Mouse (Mus musculus): ENCODE results near the gene Syn2.
A peak's percentile ranks its signal among the peaks of the same experiment; 100 is the strongest.

Syn2 gene

DNA sequence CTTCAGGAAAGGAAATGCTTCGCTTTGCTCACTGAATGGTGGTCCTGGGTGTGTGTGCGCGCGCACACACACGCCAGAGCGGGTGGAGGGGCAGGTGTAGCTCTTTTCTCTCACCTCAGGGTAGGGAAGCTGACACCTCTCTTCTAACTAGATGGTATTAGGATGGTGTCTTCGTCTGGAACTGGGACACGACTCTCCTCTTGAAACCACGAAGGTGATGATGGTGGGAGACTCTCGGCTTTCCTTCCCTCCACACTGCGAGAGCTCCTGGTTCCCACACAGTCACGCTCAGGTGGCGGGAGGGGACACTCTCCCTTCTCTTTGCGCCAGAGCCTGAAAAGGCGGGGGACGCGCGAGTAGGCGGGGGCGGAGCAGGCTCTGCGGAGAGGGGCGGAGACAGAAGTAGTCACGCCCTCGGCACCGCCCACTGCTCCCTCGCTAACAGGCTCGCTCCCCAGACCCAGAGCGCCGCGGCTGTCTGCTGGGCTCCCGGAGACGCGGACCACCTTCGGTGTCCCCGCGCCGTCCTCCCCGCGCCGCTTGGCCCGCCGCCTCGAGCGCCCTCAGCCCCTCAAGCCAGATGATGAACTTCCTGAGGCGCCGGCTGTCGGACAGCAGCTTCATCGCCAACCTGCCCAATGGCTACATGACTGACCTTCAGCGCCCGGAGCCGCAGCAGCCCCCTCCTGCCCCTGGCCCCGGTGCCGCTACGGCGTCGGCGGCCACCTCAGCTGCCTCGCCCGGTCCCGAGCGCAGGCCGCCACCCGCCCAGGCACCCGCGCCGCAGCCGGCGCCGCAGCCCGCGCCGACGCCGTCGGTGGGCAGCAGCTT, at the start of gene Syn2:
Gene Syn2, plus strand, starts transcription at position 402 of the 831 bp plus-strand sequence.
- peak; percentile 50 for DNase-seq (ENCODE audit: low read depth)

DNA sequence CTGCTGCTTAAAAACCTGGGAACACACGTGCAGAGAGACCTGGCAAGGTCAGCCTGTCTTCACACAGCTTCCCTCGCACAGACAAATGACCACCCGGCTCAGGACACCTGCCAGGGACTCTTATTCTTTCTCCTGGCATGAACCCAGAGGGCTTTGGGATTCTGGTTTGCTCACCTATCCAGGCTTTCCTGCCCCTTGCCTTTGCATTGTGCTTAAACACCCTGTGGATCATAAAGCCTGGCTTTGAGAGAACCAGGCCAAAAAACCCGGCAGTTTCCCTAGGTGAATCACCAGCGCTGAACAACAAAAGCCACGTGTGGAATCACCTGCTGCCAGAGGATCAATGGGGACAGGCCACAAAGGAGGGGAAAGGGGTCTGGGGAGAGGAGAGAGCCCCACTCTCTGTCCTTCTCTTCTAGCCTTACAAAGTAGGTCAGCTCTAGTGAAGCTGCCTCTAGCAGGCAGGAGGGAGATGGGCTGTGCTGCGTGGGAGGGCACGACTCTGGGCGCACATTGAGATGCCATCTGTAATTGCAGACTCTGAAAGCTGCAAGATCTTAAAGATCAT, 49.3 kb upstream of the Syn2 start:
- DNase-seq (ENCODE audit: low read depth), result no peak

DNA sequence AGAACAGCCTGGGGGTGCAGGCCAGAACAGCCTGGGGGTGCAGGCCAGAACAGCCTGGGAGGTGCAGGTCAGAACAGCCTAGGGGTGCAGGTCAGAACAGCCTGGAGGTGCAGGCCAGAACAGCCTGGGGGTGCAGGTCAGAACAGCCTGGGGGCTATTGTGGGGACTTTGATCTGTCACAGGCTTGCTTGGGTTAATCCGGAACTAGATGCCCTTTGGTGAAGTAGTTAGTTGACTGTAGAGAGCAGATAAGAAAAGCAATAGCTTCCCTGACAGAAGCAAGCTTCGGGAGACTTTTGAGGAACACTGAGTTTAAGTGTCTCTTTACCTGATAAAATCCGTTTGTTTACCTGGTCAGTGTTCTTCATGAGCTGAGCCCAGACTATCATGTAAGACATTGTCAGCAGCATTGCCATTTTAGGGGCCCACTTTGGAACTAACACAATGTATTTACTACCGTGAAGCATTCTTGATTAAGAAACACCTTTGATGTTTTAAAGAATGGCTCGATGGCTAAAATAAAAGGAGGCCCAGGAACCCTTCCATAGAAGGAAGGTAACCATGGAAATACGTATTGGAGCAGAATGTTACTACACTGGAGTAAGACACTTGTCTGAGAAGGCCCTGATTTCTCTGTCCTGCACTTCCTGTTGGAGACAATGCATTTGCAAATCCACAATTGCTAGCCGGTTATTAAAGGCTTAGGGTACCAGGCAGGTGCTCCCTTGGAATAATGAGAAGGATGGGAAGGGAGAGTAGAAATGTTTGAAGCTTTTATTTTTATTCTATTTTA, 46.2 kb upstream of the Syn2 start:
- DNase-seq (ENCODE audit: low read depth), result no peak

DNA sequence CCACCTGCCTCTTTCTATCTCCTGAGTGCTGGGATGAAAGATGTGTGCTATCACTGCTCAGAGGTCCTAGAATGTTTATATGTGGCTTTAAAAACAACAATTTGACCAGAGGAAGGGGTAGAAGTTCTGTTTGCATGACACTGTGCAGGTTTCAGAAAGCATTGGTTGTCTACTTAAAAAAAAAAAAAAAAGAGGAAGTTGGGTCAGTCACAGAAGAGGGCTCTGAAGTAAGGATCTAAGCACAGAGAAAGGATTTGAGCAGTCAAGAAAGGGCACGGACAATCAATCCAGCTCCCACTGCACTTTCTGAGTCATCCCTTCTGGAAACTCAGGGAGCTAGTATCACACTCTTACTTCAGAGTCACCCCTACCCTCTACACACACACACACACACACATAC, 43.0 kb upstream of the Syn2 start:
- DNase-seq (ENCODE audit: low read depth), result no peak

DNA sequence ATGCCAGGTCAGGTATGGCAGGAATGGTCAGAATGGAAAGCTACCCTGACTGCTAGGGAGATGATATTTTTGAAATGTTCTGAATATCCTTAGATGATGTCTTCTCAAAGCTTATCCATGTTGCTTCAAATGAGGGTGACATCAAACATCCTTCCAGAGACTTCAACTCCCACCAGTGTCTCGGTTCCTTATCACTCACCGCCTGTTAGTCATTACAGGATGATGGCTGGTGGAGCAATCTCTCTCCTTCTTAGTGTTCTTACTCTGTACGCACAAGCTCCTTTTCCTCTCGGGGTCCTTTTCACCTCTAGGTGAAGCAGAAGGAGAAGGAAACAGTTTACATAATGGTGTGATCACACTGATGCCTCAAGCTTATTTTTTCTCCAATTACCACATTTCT, 32.2 kb upstream of the Syn2 start:
- DNase-seq (ENCODE audit: low read depth), result no peak

DNA sequence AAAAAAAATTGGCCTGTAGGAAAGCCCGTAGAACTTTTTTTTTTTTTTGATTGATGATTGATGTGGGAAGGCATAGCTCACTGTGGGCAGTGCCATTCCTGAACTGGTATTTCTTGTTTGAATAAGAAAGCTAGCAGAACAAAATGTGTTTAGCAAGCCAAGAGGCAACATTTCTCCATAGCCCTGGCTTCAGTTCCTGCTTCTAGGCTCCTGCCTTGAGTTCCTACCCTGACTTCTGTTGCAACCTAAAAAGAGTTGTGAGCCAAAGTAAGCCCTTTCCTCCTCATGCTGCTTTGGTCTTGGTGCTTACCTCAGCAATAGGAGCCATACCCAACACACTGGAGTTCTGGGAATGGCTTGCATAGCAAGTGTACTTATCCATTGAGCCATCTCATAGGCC, 23.3 kb upstream of the Syn2 start:
- DNase-seq (ENCODE audit: low read depth), result no peak

DNA sequence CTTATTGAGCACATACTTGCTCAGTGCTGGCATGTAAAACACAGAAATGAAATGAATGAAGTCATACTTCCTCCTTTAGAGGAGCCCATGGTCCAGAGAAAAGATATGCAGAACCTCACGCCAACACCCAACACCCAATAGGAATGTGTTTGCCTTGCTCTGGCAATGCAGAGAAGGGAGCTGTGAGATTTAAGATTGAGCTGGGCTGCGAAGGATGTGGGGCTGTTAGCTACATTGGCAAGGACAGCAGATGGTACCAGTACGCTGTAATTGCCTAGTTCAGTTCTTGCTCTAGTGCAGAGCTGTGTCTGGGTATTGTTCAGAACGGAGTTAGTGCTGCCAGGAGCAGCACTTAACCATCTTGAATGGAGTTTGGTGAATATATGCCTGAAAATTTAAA, 12.5 kb upstream of the Syn2 start:
- no peak for DNase-seq (ENCODE audit: low read depth)

DNA sequence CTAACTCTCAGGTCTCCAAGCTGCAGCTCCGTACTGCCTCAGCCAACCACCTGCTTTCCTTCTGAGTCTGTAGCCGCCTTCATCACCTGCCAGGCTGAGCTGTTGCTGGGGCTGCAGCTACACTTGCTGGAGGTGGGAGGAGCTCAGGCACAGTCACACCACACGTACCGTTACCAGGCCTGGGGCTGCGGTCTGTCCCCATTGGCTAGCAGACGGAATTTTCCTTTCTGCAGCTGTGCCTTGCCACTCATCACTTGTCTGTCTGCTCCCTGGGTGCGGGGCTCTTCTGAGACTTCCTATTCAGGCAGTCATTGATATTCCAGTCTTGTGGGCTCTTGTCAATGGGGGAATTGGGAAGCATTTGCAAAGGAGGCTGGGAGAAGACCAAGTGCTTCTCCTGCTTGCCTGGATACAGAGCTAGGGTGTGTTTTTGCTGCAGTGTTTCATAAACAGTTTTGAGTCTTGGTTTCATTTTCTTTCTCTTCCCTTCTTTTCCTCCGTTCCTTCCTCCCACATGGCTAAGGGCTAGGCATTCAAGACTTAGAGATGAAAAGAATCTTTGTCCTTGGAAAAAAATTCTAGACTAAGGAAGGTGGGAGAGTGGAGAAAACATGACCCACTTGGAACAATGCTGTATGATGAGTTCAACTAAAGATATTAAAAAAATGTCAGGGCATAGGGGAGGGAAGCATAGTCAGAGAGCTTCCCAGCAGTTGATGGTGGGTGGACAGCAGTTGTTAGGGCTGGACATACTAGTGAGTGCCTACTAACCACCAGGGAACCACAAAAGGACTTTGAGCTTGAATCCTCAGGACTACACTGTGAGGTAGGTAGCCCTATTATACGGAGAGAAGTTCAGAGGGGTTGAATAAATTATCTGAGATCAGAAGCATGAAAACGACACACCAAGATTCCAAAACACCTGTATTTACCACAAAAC, 11.2 kb upstream of the Syn2 start:
- no peak for DNase-seq (ENCODE audit: low read depth)

DNA sequence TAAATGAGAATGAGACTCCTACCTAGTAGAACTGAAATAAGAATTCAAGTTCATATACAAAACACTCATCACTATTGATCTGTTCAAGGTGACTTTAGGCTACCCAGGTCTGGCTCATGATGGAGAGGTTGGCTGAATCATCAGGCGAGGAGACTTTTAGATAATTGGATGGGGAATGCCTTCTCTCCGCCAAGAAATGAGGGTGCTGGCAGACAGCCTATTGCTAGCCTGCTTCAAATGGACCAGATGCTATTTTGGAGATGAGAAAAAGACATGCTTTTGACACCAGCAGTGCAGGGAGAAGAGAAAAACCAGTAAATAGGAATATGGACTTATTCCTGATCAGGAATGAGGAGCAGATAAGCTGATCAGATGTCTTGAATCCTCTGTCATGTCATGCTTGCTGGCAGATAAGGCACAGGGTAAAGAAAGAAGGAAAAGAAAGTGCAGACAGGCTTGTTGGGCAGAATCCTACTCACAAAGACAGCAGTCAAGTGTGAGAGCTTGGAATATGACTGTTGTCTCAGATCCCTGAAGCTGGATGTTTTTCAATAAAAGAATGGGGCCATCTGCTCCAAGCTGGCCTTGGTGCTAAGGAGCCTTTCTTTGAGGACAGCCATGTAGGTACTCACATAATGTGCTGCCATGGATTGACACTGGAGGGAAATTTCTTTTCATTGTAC, 9.9 kb upstream of the Syn2 start:
- no peak for DNase-seq (ENCODE audit: low read depth)

DNA sequence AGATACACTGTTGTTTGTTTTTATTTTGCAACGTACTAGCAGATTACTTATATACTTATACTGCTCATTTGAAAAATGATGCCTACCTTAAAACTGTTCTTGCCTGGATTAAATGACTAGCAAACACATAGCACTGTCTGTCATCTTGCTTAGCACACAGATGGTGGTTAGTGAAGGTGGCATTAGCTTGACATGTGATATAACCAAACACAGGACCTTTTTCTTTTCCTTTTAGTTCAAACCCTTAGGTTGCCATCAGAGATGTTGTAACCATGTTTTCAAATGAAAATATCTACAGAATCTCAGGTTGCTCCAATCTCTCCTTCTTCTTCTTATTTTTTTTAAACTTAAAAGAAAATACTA, 9.4 kb upstream of the Syn2 start:
- DNase-seq (ENCODE audit: low read depth), result no peak

DNA sequence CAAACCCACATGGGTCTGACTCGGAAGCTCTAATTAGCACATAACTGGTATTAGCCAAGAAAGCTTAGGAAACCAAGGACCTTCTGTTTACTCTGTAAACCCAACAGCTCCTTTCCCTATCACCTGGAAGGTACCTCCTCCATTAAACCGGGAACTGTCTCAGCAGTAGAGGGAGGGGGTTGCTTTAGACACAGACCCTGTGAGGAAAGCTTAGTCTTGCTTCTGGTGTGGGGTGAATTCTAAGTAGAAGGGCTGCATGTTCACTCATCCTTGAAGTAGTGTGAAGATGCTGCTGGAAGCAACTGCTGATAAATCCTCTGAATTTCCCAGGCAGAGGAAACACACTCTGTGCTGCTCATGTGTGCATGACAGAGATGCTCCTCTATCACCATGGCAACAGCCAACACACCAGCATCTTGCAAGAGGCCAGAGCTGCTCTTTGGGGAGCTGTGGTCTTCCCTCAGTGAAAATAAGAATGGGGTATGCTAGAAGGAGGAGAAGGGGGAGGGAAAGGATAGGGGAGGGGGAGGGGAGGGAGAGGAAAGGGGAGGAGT, 8.4 kb upstream of the Syn2 start:
- DNase-seq (ENCODE audit: low read depth), result no peak

DNA sequence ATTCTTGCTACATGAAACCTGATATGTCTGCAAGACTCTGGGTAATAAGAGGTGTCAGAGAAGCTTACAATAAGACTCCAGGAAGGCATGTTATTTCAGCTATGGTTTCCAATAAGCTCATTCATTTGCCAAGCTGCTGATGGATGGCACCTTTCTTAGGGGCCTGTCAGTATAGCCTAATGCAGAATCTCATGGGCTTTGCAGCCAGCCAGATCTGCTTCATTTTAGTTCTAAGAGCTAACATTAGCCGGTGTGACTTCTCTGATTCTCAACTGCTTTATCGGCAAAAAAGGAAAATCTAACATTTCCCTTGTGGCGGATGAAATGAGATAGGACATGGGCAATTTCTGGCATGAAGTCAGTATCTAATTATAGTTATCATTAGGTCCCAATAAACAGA, 7.9 kb upstream of the Syn2 start:
- DNase-seq (ENCODE audit: low read depth), result no peak

DNA sequence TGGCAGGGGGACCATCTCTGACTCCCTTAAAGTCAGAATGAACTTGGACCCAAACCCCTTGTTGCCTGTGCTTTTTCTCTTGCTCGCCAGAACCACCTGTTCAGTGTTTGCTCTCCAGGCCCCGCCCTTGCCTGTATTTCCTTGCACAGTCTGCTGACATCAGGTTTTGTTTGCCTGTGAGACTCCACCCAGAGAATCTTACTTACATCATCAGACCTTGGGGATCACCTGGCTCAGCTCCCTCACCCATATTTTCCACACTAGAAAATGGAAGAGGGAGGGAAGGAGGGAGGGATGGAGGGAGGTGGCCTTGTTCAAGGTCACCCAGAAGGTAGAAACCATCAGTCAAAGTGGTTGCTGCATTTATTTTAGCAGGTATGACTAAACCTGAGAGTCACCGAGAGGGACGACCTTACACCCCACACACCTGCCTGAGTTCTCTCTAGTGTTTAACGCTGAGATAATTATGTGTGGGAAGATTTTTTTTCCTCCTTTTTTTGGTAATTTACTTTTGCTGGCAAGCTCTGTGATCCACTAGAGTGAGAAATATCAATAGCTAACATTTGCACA, 7.4 kb upstream of the Syn2 start:
- DNase-seq (ENCODE audit: low read depth), result no peak

DNA sequence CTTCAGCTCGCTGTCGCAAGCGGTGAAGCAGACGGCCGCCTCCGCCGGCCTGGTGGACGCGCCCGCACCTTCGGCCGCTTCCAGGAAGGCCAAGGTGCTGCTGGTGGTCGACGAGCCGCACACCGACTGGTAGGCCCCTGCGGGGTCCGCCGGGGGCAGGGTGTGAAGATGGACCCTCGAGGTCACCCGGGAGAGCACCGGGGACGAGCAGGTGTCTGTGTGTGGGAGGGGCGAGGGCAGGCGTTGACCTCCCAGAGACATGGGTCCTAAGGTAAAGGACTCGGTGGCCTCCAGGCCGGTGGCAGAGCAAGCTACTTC, 589 bp downstream of the Syn2 start:
- no peak for DNase-seq (ENCODE audit: low read depth)

DNA sequence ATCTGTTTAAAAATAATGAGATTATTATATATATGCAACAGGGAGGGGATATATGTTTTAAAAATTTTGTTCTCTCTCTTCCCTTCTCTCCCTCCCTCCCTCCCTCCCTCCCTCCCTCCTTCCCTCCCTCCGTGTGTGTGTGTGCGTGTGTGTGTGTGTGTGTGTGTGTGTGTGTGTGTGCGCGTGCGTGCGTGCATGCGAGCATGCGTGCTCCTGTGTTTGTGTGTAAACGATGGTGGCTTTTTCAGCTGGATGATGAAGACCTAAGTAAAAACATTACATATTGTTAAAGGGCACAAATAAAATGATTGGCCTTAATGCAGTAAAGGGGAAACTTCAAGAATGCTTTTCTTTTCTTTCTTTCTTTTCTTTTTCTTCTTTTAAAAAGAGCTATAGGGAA, 1.5 kb downstream of the Syn2 start:
- no peak for DNase-seq (ENCODE audit: low read depth)

DNA sequence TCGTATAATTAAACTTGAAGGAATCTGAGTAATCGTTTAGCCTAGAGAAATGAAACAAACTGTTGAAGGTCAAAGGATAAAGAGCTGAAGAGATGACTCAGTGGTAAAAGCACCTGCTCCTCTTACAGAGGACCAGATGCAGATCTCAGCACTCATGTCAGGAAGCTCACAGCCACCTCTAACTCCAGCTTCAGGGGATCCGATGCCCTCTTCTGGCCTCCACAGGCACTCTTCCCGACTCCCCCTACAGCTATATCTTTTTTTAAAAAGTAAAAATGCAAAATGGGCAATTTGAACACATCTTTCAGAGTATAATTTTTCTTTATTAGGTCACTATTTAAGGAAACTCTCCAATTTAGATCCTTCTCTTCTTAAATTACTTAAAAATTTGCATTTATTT, 6.7 kb downstream of the Syn2 start:
- DNase-seq (ENCODE audit: low read depth), result no peak

DNA sequence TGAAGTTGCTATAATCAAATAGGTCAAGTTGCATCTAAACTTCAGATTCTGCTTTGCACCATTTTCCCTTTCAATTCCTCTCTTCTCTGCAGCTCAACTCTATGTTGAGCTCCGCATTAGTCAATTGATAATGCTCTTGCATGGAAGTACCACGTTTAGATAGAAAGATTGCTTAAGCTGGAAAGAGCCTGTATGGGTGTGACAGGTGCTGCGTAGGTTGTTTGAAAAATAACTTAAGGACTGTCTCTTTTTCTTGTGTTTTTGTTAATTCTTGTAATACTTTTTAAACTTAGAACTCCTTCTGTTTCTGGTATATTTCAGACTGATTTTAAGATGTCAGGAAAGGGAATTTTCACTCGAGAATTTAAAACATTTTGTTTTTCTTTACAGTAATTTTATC, 26.5 kb downstream of the Syn2 start:
- no peak for DNase-seq (ENCODE audit: low read depth)

DNA sequence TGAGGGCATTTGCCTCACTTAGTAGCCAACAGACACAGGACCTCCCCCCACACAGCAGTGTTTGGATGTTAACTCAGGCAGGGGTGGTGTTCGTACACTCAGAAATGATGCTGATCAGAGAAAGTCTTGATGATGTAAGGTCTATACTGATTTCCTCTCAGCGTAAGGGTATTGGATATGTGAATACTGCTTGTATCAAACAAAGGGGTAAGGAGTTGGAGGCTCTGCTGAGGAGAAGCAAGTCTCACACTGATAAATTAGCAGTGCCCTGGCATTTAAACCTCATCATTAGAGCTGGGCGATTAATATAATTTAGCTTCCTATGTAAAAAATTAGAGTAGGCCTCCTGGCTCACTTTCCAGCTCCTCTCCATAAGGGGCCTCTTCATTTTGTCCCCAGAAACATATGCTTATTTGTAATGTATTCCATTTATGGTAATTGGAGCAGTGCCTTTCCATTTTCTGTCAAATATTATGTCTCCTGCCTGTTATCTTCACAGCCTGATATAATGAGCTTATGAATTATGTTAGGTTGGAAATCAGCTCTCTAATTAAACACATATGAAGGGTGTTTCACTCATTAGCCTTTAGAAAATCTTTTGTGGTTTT, 31.3 kb downstream of the Syn2 start:
- DNase-seq (ENCODE audit: low read depth), result no peak

DNA sequence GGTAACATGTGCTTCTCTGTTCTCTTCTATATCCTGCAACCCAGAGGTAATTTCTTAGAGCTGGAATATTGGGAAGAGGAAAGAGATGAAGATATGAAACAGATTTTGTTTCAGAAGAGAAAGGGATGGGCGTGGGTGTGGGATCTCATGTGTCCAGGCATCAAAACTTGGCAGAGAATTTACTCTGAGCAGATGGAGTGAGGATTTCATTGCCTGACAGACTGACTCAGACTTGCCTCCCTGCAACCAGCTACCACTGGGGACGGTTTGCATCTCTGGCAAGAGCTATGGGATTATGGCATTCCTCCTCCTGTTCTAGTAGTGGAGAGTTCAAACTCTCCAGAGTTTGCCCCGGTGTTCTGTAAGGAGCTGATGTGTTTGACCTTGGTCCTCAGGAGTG, 34.2 kb downstream of the Syn2 start:
- DNase-seq (ENCODE audit: low read depth), result no peak

DNA sequence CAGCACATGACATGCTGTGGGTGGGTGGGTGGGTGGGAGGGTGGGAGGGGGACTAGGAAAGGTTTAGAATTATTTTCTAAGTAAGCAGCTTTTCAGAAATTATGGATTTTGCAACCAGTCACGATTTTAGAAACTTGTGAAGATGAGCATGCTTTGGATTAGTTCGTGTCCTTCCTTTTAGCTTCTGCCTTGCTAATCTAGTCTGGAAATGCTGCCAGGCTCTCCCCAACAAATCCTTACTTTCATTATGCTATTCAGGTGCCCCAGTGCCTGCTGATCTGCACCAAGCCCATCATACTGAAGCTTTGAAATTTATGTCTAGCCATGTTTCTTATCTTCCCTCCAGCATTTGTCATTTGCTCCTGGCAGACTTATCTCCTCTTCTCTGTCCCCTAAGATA, 34.8 kb downstream of the Syn2 start:
- DNase-seq (ENCODE audit: low read depth), result no peak

DNA sequence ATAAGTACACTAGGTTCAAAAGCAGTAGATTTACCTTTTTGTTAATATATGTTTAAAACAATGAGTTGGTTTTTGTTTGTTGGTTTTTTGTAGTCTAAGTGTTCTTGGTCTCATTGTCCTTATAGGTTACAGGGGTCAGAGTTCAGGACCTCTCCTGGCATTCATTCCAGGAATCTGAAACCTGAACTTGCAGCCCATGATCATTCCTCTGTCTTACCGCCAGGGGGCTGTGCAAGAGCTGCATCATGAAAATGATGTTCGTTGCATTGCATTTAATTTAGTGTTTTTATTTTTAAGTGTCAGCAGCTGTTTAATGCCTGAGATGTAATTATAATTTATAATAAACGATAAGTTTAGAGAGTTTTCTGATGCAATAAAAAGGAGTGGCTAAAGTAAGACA, 40.1 kb downstream of the Syn2 start:
- DNase-seq (ENCODE audit: low read depth), result peak; percentile 6

All from c-Kit-positive CD71-positive TER-119-negative erythroid progenitor cells, embryonic 14.5 days (primary cell).